Mouse (Mus musculus) intestine, embryonic 14.5 days (tissue): ENCODE data around the gene Abca8b. TPM values are rescaled to one million over a fixed set of nuclear protein-coding genes. Genes with fewer than 3 reads are reported as not detected.

Source experiments
- polyA plus RNA-seq: library from polyadenylated mRNA; unstranded; fragments of >200 nt; fragmentation: Nextera tagmentation; extraction: Ambion mirVana; gene quantifications from 2 replicates; pipeline ENCODE4 v1.2.1, GENCODE M21; 2014

Abca8b gene
- polyA plus RNA-seq, 1 experiment from 2014 or later, result 0.92 TPM

Other genes with a start within 250 kb of the Abca8b start
- gene 1700012B07Rik, start 167.8 kb downstream of the Abca8b start, polyA plus RNA-seq, result not detected in 2 replicates
- 0.14 and 0.31 TPM in 2 replicates for gene Abca8a, start 100.1 kb upstream of the Abca8b start, polyA plus RNA-seq
- gene Abca9, start 172.4 kb upstream of the Abca8b start, polyA plus RNA-seq, result 0.85 and 1.4 TPM in 2 replicates